ENCODE assay signal across 9 mouse cellular contexts in genomic region chr16:4877701-4878100, GRCm38 (mm10). TPM values are rescaled to one million over a fixed set of nuclear protein-coding genes. Genes with fewer than 3 reads are reported as not detected.
DNase-seq lines count a peak whose midpoint lies in the region; ATAC-seq and TF ChIP-seq lines count a peak whose summit lies in the region.
"Had no signal": no experiment of that assay in that cellular context is flagged by ENCODE, and none has a peak within 500 bp of the region (broad histone marks: within the 10 kb centered on the region; RNA-seq: fewer than 3 reads in every experiment).

No protein-coding gene starts in this region.

- H3K9me3 ChIP-seq in heart, embryonic 11.5 days (replicated peaks; ENCODE audit: control insufficient read depth, low read length), result no peaks in the 10 kb centered on the region
- H3K9me3 ChIP-seq in E14TG2a.4 (ENCODE audit: low read length), result no peaks in the 10 kb centered on the region
- H3K9me3 ChIP-seq in forebrain, embryonic 15.5 days, result no peaks in the 10 kb centered on the region
- H3K9me3 ChIP-seq in liver, embryonic 15.5 days (replicated peaks), result no peaks in the 10 kb centered on the region

- peaks cover 29% of the 10 kb centered on the region for H3K4me1 ChIP-seq in heart, embryonic 11.5 days (ENCODE audit: control insufficient read depth, insufficient read depth, low read length)
- peaks cover 70% of the 10 kb centered on the region for H3K4me1 ChIP-seq in E14TG2a.4 (replicated peaks; ENCODE audit: low read depth, low read length)
- peaks cover 47% of the 10 kb centered on the region for H3K4me1 ChIP-seq in forebrain, embryonic 15.5 days
- peaks cover 69% of the 10 kb centered on the region for H3K4me1 ChIP-seq in liver, embryonic 15.5 days (replicated peaks)

- peak overlapping the region; percentile 96 for H3K9ac ChIP-seq in heart, embryonic 11.5 days (ENCODE audit: low read depth, low read length)
- peak overlapping the region; percentile 80; the same call in 1 of the 2 replicates for H3K9ac ChIP-seq in forebrain, embryonic 15.5 days (replicated peaks)
- peak overlapping the region; percentile 85 for H3K9ac ChIP-seq in liver, embryonic 15.5 days

- H3K27me3 ChIP-seq in heart, embryonic 11.5 days (ENCODE audit: control insufficient read depth, insufficient read depth, low read length), result no peaks in the 10 kb centered on the region
- H3K27me3 ChIP-seq in E14TG2a.4 (ENCODE audit: insufficient read depth, low read length), result no peaks in the 10 kb centered on the region
- H3K27me3 ChIP-seq in forebrain, embryonic 15.5 days, result no peaks in the 10 kb centered on the region
- no peaks in the 10 kb centered on the region for H3K27me3 ChIP-seq in liver, embryonic 15.5 days

- H3K4me3 ChIP-seq in heart, embryonic 11.5 days (ENCODE audit: low read depth, low read length), result peak overlapping the region; percentile 87
- H3K4me3 ChIP-seq in E14TG2a.4 (replicated peaks; ENCODE audit: low read length), result peak overlapping the region; percentile 94
- H3K4me3 ChIP-seq in forebrain, embryonic 15.5 days, result peak overlapping the region; percentile 91
- H3K4me3 ChIP-seq in liver, embryonic 15.5 days (replicated peaks), result peak overlapping the region; percentile 88

- ATAC-seq in heart, embryonic 11.5 days (replicated peaks; ENCODE audit: insufficient number of reproducible peaks, low FRiP score, low TSS enrichment), result no peak
- no peak for ATAC-seq in forebrain, embryonic 15.5 days (replicated peaks)
- ATAC-seq in liver, embryonic 15.5 days (ENCODE audit: insufficient read depth), result no peak

- 69% methylated on average over 3 of the region's 3 CpGs for WGBS in heart, embryonic 11.5 days (ENCODE audit: insufficient replicate concordance)
- WGBS in forebrain, embryonic 15.5 days, result 71% methylated on average over 3 of the region's 3 CpGs
- WGBS in liver, embryonic 15.5 days (ENCODE audit: insufficient replicate concordance), result 39% methylated on average over 3 of the region's 3 CpGs

- peaks cover 11% of the 10 kb centered on the region for H3K36me3 ChIP-seq in heart, embryonic 11.5 days (ENCODE audit: control insufficient read depth, insufficient read depth, low read length)
- H3K36me3 ChIP-seq in E14TG2a.4 (ENCODE audit: insufficient read depth, low read length), result peaks cover 65% of the 10 kb centered on the region
- peaks cover 11% of the 10 kb centered on the region for H3K36me3 ChIP-seq in forebrain, embryonic 15.5 days
- peaks cover 29% of the 10 kb centered on the region for H3K36me3 ChIP-seq in liver, embryonic 15.5 days (replicated peaks)

- no peak for DNase-seq in heart, postnatal 36 days
- DNase-seq in ovary, postnatal 10 days (ENCODE audit: low spot score), result no peak
- no peak for DNase-seq in ovary, adult 18-20 months (ENCODE audit: low spot score)
- DNase-seq in adrenal gland, postnatal 36 days, result no peak
- DNase-seq: embryo, embryonic 11 days had no signal

- H3K27ac ChIP-seq in heart, embryonic 11.5 days (ENCODE audit: low read depth, low read length), result 0 out of 2 replicates have a peak overlapping the region, but pooled peaks have one; percentile 100
- 0 out of 2 replicates have a peak overlapping the region, but pooled peaks have one; percentile 98 for H3K27ac ChIP-seq in forebrain, embryonic 15.5 days (replicated peaks)
- peak overlapping the region; percentile 98 for H3K27ac ChIP-seq in liver, embryonic 15.5 days (replicated peaks)

- TF ChIP-seq CTCF in E14TG2a.4 (conservative IDR thresholded peaks at IDR 0.05; ENCODE audit: low read length), result no peak

- peak overlapping the region; percentile 93 for H3K4me2 ChIP-seq in heart, embryonic 11.5 days
- H3K4me2 ChIP-seq in forebrain, embryonic 15.5 days (replicated peaks), result peak overlapping the region; percentile 78
- H3K4me2 ChIP-seq in liver, embryonic 15.5 days, result peak overlapping the region; percentile 92

- intact Hi-C loops in heart, postnatal 36 days (cut with DNase I), result loop anchor here (2.0 kb wide), 1 partner anchor 35 kb away; no protein-coding TSS in a partner anchor

RNA-seq across cellular contexts. Expression of gene Ubald1, which starts 2.4 kb away (rescaled TPM):
- 27.4 and 28.8 TPM in 2 replicates for polyA plus RNA-seq in heart, embryonic 11.5 days (2014; fragmentation: Nextera tagmentation; extraction: Ambion mirVana)
- 10 to 100 TPM; 20.0 to 21.6 TPM for total RNA-seq in heart, postnatal 36 days (2021)
- polyA plus RNA-seq in forebrain, embryonic 15.5 days (2015; fragmentation: Nextera tagmentation; extraction: Ambion mirVana), result 45.1 and 47.6 TPM in 2 replicates
- 10.6 and 11.5 TPM in 2 replicates for polyA plus RNA-seq in liver, embryonic 15.5 days (2015; fragmentation: Nextera tagmentation; extraction: Ambion mirVana)
- 10 to 100 TPM; 29.2 to 36.1 TPM for total RNA-seq in adrenal gland, postnatal 36 days (2021)

RNA-seq across cellular contexts. Expression of gene Mgrn1, which starts 8.3 kb away (rescaled TPM):
- 96.8 and 112 TPM in 2 replicates for polyA plus RNA-seq in heart, embryonic 11.5 days (2014; fragmentation: Nextera tagmentation; extraction: Ambion mirVana)
- total RNA-seq in heart, postnatal 36 days (2021), result 100 to 1,000 TPM; 154 to 155 TPM
- 95.8 and 102 TPM in 2 replicates for polyA plus RNA-seq in forebrain, embryonic 15.5 days (2015; fragmentation: Nextera tagmentation; extraction: Ambion mirVana)
- polyA plus RNA-seq in liver, embryonic 15.5 days (2015; fragmentation: Nextera tagmentation; extraction: Ambion mirVana), result 25.4 and 30.9 TPM in 2 replicates
- total RNA-seq in adrenal gland, postnatal 36 days (2021), result 10 to 100 TPM; 72.9 to 79.3 TPM

RNA-seq across cellular contexts. Expression of gene 4930562C15Rik, which starts 42.5 kb away (rescaled TPM):
- polyA plus RNA-seq in heart, embryonic 11.5 days (2014; fragmentation: Nextera tagmentation; extraction: Ambion mirVana), result 0.25 and 0.79 TPM in 2 replicates
- not detected for total RNA-seq in heart, postnatal 36 days (2021)
- polyA plus RNA-seq in forebrain, embryonic 15.5 days (2015; fragmentation: Nextera tagmentation; extraction: Ambion mirVana), result 0.56 and 0.75 TPM in 2 replicates
- polyA plus RNA-seq in liver, embryonic 15.5 days (2015; fragmentation: Nextera tagmentation; extraction: Ambion mirVana), result 0.09 and 0.14 TPM in 2 replicates
- total RNA-seq in adrenal gland, postnatal 36 days (2021), result not detected
